Mouse (Mus musculus) E14TG2a.4 (cell line): ENCODE data around the gene Gdf9.

Experiments
- H3K27me3 ChIP-seq: 2 replicates; pipeline ENCODE4 v1.6.1; 2014; ENCODE audit warnings: low read length, control low read depth; ENCODE audit not compliant: insufficient read depth
- H3K36me3 ChIP-seq: 2 replicates; pipeline ENCODE4 v1.6.1; 2014; ENCODE audit warnings: low read length, control low read depth; ENCODE audit not compliant: insufficient read depth
- H3K4me1 ChIP-seq: replicated peaks from 2 replicates; pipeline ENCODE4 v1.6.1; 2014; ENCODE audit warnings: low read depth, low read length, control low read depth
- H3K4me3 ChIP-seq: replicated peaks from 2 replicates; pipeline ENCODE4 v1.5.1; 2014; ENCODE audit warnings: mild to moderate bottlenecking, low read length
- H3K9me3 ChIP-seq: 2 replicates; pipeline ENCODE4 v1.6.1; 2014; ENCODE audit warnings: low read length, control low read depth
- CTCF ChIP-seq: conservative IDR thresholded peaks from 2 replicates; pipeline ENCODE4 v1.5.1; 2014; ENCODE audit warnings: low read length
- NANOG ChIP-seq: IDR thresholded peaks from 2 replicates; pipeline ENCODE4 v1.6.1; 2014; ENCODE audit warnings: borderline replicate concordance, low read length, mixed read lengths
- POU5F1 ChIP-seq: IDR thresholded peaks from 2 replicates; pipeline ENCODE4 v1.6.1; 2014; ENCODE audit warnings: low read length, borderline replicate concordance

Gdf9 gene

GRCm38 (mm10) chr11:53430670-53431346 is at the start of gene Gdf9, which contains the start of gene Uqcrq:
Gene Gdf9 (plus strand): TSS chr11:53431023.
Gene Uqcrq (minus strand): TSS chr11:53430831.
- Histone ChIP-seq H3K4me1 (peaks cover 56% of the 10 kb centered on the region), H3K4me3 (peak within 1 kb of the TSS; percentile 99), H3K27me3 (no peaks in the 10 kb centered on the region), H3K9me3 (no peaks in the 10 kb centered on the region), H3K36me3 (peaks cover 36% of the 10 kb centered on the region)
- TF ChIP-seq POU5F1: no peak
- TF ChIP-seq CTCF: no peak
- no peak for TF ChIP-seq NANOG

- Histone ChIP-seq H3K9me3 (no peaks in the 10 kb centered on the region), H3K4me3 (no peak overlapping the region), H3K4me1 (peaks cover 2% of the 10 kb centered on the region), H3K27me3 (no peaks in the 10 kb centered on the region), H3K36me3 (peaks cover 69% of the 10 kb centered on the region)
- TF ChIP-seq POU5F1: no peak
- no peak for TF ChIP-seq NANOG
- no peak for TF ChIP-seq CTCF
These were observed 46.9 kb upstream of the Gdf9 start for GRCm38 (mm10) chr11:53383758-53384428.

GRCm38 (mm10) chr11:53393856-53394255 is 37.0 kb upstream of the Gdf9 start:
- Histone ChIP-seq H3K4me3 (no peak overlapping the region), H3K27me3 (no peaks in the 10 kb centered on the region), H3K36me3 (peaks cover 82% of the 10 kb centered on the region), H3K9me3 (no peaks in the 10 kb centered on the region), H3K4me1 (no peaks in the 10 kb centered on the region; the same call in 1 of the 2 replicates)
- TF ChIP-seq CTCF (no peak), POU5F1 (no peak), NANOG (no peak)

- H3K4me1 ChIP-seq: no peaks in the 10 kb centered on the region
- H3K4me3 ChIP-seq: no peak overlapping the region
- no peak for TF ChIP-seq NANOG
- no peaks in the 10 kb centered on the region for H3K9me3 ChIP-seq
- no peaks in the 10 kb centered on the region for H3K27me3 ChIP-seq
- H3K36me3 ChIP-seq: peaks cover 96% of the 10 kb centered on the region
These were observed 27.2 kb upstream of the Gdf9 start for GRCm38 (mm10) chr11:53403638-53404037.

- TF ChIP-seq CTCF: peak; percentile 55
- TF ChIP-seq POU5F1: no peak
- H3K4me3 ChIP-seq: no peak overlapping the region
- H3K36me3 ChIP-seq: peaks cover 97% of the 10 kb centered on the region
- H3K4me1 ChIP-seq: no peaks in the 10 kb centered on the region
- no peaks in the 10 kb centered on the region for H3K27me3 ChIP-seq
- no peaks in the 10 kb centered on the region for H3K9me3 ChIP-seq
These were observed 19.1 kb upstream of the Gdf9 start for GRCm38 (mm10) chr11:53411738-53412137.

- no peak for TF ChIP-seq POU5F1
- TF ChIP-seq NANOG: no peak
- no peak for TF ChIP-seq CTCF
- Histone ChIP-seq H3K4me1 (no peaks in the 10 kb centered on the region), H3K9me3 (no peaks in the 10 kb centered on the region), H3K27me3 (no peaks in the 10 kb centered on the region), H3K36me3 (peaks cover 98% of the 10 kb centered on the region), H3K4me3 (no peak overlapping the region)
These were observed 17.0 kb upstream of the Gdf9 start for GRCm38 (mm10) chr11:53413871-53414270.

GRCm38 (mm10) chr11:53418048-53418447 is 12.8 kb upstream of the Gdf9 start:
- Histone ChIP-seq H3K27me3 (no peaks in the 10 kb centered on the region), H3K4me3 (no peak overlapping the region), H3K9me3 (no peaks in the 10 kb centered on the region), H3K4me1 (no peaks in the 10 kb centered on the region), H3K36me3 (peaks cover 92% of the 10 kb centered on the region)
- TF ChIP-seq NANOG (no peak), POU5F1 (no peak), CTCF (no peak)

GRCm38 (mm10) chr11:53423036-53423435 is 7.8 kb upstream of the Gdf9 start, which contains the start of gene Leap2:
Gene Leap2 (minus strand): TSS chr11:53423170.
- Histone ChIP-seq H3K36me3 (peaks cover 82% of the 10 kb centered on the region), H3K4me1 (peaks cover 9% of the 10 kb centered on the region; the same call in 1 of the 2 replicates), H3K9me3 (no peaks in the 10 kb centered on the region), H3K27me3 (no peaks in the 10 kb centered on the region), H3K4me3 (no peak within 1 kb of the TSS)
- TF ChIP-seq CTCF (no peak), POU5F1 (no peak), NANOG (no peak)
